Mouse (Mus musculus) spleen, adult 12 weeks (tissue): ENCODE results near the gene Vmn1r55.
"Not testable (repeated sequence)": the region's sequence is repeated elsewhere in the genome, so short reads cannot be mapped to it uniquely, and the experiment has no call there.

ENCODE experiments used
- DNase-seq: peaks from one replicate; pipeline ENCODE4 v3.0.0; 2022; ENCODE audit warnings: low spot score

Vmn1r55 gene

DNA sequence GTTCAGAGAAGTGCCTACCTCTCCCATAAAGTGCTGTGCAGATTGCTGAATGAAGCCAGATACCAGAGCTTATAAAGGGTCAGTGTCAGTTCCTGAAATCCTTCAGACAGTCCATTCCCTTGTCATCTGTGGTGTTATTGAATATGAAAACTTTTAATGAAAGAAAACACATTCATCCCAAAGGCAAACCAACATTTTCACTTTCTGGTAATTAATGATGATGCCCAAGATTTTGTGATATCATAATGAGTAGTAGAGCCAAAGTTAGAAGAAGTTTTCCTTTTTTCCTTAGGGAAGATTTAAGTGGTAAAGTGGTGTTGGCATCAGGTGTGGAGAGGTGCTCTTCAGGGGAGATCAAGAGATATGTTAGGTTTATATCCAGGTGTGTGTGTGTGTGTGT lies at the start of gene Vmn1r55:
Gene Vmn1r55, minus strand, starts transcription at position 101 of the 400 bp plus-strand sequence.
- not testable (repeated sequence) for DNase-seq

DNA sequence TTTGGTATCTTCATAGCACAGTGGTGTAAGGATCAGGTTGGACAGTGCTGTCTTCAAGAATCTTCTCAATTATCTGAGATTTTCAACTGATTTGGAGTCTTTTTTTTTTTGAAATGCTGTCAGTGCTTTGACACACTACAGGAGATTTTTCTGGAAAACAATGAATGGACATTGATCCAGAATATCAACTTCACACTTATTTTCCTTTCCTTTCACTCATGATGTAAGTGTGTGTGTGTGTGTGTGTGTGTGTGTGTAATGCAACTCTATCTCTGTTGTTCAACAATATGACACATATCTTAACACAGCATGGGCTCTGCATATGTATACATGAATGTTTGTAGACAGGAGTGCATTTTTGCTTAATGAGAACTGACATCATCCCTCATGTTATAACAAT lies 47.2 kb upstream of the Vmn1r55 start, which contains the start of gene Vmn1r56:
Gene Vmn1r56, minus strand, starts transcription at position 101 of the 400 bp plus-strand sequence.
- DNase-seq: not testable (repeated sequence)

DNA sequence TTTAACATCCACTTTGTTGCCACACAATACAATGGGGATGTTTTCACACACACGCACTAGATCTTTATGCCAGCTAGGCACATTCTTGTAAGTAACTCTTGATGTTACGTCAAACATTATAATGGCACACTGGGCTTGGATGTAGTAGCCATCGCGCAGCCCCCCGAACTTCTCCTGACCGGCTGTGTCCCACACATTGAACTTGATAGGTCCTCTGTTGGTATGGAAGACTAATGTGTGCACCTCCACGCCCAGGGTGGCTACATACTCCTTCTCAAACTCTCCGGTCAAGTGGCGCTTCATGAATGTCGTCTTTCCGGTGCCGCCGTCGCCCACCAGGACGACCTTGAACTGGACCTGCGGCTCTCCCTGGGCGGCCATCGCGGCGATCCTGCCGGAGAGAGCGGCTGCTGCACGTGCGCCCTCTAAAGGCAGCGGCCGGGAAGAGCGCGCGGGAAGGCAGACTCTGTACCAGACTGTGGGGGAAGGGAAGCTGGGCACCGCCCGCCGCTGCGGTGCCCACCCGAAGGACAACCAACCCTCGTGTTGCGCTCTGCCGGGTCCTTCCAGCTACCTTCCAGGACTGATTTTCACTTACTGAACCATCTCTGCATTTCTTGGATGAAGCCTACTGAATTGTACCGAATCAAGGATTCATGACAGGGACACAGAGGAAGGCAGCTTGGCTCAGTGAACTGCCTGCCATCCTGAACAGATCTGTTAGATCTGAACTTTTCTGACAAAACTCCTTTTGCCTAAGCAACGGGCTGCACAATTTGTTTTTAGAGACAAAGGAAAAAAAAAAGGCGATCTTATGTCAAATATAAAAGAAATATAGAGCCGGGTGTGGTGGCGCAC lies 23.7 kb downstream of the Vmn1r55 start, which contains the start of gene Rasl2-9:
Gene Rasl2-9, minus strand, starts transcription at position 402 of the 858 bp plus-strand sequence.
- DNase-seq: peak; percentile 50

DNA sequence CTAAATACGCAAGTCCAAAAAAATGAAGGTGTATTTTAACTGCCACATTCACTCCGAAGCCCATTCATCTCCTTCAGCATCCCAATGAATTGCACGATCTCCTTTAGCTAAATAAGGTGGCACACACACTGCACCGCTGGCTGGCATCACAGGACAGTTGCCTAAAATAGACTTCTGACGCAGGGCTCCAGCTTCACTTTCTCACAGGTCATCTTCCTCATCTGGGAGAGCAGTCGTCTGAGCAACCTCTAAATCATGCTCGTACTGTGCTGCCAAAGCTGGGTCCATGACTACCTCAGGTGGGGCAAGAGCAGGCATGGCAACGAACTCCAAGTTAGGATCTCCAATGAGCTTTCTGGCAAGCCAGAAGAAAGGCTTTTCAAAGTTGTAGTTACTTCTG lies 24.4 kb downstream of the Vmn1r55 start:
- DNase-seq: no peak

DNA sequence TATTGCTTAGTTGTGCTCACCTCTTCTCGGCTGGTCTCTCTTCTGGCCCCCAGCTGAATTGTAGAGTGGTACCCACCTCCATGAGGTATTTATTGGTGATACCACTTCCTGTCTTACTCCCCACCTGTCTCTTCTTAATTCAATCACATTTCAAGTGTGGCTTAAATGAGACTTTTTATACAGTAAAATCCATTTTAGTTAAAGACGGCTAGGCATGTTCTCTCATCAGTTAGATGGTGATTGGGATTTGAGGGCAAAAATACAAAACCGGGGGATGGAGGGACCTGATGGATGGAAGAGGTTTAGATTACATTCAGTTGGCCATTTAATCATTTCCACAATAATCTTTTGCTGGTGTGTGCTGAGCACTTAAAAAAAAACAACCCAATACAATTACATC lies 32.6 kb downstream of the Vmn1r55 start, which contains the start of gene Rfpl4:
Gene Rfpl4, minus strand, starts transcription at position 101 of the 400 bp plus-strand sequence.
- no peak for DNase-seq

DNA sequence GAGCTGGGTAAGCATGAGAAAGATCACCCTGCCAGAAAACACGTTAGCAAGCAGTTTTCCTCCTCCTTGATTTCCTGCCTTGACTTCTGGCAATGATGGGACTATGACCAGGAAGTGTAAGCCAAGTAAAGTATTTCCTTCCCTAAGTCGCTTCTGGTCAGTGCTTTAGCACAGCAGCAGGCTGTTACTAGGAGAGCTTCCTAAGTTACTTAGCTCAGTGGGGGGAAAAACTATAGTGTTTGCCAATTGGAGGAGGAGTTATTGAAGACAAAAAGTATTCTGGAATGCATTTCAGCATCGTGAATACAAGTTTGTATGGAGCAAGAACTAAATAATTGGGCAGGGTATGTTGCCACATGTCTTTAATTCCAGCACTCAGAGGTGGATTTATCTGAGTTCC lies 36.8 kb downstream of the Vmn1r55 start:
- no peak for DNase-seq

DNA sequence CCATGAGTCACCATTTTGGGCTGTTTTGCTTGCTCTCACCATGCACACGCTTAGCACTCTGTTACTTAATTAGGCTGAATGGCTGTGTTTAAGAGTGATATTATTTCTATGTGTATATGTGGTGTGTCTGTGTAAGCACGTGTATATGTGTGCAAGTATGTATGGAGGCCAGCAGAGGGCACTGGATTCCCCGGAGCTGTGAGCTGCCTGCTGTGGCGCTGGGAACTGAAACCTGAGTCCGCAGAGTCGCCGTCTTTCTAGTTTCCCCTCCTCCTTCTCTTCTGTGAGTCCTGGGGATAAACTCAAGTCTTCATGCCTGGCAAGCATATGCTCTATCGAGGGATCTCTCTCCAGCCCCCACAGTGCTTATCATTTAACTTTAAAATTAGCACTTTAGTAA lies 40.2 kb downstream of the Vmn1r55 start:
- DNase-seq: no peak

DNA sequence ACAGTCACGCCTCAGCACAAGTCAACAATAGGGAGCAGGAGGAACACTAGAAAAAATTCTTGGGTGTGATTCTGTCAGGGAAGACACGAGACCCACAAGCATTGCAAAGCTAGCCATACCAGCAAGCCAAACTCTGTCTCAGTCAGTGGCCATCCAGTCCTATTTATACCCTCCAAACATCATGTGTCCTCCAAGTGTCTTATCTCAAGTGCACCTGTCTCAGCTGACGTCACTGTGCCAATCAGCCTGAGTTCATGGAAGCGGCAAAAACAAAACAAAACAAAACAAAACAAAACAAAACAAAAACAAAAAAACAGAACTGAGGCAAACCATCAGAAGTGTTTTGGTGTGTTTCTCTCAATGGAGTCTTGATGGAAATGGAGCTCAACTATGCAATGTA lies 41.2 kb downstream of the Vmn1r55 start:
- no peak for DNase-seq

DNA sequence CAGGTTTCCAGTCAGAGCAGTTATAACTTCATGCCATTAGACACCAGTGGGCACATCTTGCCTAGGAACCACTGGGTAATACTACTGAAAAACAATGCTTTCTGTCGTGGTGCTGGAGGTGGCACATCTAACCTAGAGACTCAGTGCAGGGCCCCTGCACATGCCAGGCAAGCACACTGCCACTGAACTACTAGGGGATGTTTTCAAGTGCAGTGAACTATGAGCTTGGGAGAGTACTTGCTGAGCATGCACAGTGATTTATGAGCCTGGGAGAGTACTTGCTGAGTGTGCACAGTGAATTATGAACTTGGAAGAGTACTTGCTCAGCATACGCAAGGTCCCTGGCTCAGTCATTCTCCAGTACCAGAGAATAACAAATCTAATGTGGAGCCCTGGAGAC lies 46.9 kb downstream of the Vmn1r55 start:
- DNase-seq: no peak

DNA sequence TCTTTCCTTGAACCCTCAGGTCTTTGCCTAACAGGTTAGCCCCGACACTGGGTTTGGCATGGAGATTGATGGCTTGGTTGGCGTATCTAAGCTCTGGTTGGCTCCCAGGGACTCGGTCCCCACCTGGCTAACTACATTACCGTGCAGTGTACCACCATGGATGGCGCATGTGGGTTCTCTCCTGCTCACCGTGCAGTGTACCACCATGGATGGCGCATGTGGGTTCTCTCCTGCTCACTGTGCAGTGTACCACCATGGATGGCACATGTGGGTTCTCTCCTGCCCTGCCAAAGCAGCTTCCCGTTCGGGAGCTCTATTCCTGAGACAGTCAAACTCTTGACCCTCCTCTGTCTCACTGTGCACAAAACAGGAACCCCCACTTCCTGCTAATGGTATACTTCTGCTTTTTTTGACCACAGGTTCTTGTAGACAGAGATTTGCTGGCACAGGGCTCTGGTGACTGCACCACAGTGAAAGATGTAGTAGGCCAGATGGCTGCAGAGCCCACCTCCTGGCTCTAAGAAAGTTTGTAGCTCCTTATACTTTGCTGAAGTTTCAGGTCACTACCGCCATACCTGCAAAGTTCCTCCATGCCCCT lies 48.3 kb downstream of the Vmn1r55 start:
- DNase-seq: no peak

DNA sequence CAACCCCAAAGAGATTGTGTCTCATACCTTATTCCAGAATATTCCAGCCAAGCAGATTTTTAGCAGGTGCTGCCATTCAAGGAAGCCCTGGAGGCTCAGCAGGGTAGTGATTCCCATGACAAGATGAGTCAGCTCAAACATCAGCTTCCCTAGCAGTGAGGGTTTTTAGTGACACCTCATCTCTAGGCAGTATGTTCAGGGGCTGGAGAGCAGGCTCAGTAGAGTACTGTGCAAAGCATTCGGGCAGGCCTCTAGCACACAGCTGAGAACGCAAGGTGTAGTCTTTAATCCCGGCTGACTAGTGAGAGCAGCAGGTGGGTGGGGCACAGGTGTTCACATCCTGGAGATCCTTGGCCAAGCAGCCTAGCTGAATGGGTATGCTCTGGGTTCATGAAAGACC lies 49.7 kb downstream of the Vmn1r55 start:
- no peak for DNase-seq

DNA sequence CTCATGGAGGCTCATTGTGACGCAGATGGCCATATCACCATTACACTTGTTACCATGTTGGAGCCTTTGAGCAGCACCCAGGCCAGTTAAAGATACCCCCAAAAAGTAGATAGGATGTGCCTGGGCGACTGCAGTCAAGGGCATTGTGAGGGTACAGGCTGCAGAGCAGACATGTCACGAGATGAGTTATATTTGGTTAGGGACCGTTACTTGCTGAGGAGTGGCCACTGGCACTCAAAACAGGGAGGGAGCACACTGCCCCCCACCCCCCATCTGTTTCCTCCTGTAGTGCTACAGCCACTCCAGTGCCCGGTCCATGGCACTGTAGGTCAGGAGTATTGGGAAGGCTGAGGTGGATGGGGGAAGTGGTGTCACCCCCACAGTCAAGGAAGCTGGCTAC lies 50.7 kb downstream of the Vmn1r55 start:
- DNase-seq: no peak

DNA sequence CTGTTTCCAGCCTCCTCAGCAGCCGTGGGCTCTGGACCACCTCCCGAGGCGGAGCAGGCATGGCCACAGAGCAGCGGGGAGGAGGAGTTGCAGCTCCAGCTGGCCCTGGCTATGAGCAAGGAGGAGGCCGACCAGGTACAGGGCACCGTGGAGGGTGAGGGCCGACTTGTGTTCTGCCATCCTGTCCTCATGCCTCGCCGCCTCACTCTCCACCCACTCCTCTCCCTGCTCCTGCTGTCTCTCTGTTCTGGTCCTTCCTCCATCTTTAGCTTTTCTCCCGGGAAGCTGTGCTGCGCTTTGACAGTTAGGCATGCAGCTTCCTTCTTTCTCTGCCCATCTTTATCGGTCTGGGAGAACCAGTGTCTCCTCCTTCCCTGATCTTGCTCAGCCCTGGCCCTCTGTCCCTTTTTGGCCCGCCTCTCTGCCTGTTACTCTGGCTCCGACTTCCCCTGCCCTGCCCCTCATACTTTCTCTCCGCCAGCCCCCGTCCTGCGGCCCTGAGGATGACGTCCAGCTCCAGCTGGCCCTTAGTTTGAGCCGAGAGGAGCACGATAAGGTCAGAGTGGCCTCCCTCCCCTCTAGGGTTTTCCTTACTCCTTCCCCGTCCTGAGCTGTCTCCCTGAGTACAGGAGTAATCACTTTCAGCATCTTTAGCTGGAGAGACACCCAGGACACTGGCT lies 56.5 kb downstream of the Vmn1r55 start:
- no peak for DNase-seq

DNA sequence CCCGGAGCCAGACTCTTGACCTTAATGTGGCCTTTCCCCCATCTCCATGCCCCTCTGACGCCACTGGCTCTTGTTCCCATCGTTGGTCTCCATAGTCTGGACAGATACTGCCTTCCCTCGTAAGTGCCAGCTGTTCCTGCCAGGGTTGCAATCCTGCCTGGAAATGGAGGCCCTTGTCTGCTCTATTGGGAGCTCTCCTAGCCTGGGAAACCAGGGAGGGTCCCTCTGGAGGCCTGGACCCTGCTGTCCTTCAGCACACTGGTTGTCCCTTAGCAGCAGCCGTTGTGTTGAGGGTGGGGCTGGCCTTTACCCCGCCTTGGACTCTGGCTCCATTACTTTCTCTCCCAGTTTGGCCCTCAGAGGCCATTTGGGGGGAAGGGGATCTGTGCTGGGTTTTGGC lies 57.1 kb downstream of the Vmn1r55 start:
- no peak for DNase-seq

DNA sequence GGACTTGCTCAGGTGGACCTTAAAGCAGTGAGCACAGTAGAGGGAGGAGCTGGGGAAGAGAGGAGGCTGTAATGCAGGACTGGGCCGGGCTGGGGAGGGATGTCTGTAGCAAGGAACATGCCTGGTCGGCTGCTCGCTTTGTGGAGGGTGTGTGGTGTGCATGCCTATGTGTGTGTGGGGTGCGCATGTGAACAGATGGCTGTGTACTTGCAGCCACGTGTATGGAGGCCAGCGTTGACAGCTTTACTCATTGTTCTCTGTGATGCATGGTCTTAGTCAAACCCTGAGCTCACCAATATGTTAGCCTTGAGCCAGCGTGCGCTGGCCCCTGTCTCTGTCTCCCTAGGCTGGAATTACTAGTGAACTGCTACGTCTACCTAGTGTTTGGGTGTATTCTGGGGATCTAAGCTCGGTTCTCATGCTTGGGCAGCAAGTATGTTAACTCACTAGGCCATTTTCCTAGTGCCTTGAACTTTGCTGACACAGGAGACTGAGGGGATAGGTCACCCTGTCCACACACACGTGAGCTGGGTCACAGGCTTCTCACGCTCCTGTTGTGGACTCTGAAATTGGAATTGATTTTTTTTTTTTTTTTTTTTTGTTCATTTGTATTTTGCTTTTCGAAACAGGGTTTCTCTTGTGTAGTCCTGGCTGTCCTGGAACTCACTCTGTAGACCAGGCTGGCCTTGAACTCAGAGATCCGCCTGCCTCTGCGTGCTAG lies 58.3 kb downstream of the Vmn1r55 start:
- DNase-seq: no peak

DNA sequence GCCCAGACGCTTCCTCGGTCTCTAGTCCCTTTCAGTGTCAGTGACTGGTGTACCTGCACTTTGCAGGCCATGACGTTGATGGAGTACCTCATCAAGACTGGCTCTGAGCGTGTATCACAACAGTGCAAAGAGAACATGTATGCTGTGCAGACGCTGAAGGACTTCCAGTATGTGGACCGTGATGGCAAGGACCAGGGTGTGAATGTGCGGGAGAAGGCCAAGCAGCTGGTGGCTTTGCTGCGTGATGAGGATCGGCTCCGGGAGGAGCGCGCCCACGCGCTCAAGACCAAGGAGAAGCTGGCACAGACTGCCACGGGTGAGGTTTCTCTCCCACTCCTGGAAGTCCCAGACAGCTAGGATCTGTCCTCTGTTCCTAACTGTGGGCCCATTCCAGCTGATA lies 59.6 kb downstream of the Vmn1r55 start:
- no peak for DNase-seq

DNA sequence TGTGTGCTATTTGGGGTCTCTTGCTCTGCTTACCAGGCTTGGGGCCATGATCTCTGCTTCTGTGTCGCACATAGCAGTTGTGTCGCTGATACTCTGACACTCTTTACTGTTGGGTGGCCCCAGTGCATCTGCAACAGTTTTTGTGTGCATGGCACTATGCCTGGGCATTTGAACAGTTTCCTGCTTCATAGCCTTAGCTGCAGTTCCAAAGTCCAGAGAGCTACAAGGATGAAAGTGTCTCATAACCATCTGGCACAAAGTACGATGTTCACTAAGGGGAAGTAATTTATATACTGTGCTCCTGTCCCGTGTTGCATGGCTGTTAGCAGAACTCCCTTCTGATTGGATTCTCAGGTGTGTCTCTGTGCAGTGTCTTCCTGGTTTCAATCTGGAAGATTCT lies 61.6 kb downstream of the Vmn1r55 start:
- no peak for DNase-seq

DNA sequence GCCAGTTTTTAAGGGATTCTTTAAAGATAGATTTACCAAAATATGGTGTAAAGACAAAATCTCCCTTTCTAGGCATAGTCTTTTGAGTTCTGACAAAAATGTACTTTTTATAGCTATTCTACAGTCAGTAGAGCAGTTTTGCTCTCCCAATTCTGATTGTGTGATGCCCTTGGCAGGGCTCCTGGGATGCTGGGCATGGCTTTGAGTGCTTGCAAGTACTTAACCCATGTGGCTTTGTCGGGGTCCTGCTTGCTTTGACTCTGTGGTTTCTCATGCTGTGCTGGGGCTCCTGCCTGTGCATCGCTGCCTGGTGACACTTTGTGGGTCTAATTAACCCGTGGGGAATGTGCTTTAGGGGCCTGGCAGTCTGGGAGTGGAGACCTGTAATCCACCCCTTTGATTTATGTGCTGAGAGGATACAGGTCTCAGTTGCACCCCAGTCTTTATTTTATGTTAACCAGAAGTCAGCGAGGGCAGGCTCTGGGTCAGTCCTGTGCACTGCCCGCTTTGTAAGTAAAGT lies 62.5 kb downstream of the Vmn1r55 start:
- no peak for DNase-seq

DNA sequence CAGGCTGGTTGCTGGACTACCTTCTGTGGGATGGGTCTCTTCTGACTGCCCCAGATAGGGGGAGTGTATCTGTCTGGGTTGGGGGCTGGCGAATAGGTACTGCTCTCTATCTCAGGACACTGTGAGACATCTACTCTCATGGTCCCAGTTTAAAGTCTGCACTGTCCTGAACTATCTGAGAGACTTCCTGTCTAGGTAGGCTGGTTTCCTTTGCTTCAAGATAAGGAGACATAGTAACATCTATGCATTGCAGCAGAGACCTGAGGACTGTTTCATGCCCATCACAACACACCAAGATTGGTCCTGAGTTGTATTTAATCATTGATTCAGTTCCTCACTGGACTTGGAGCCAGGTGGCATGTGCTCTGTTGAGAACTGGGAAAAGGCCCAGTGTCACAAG lies 64.0 kb downstream of the Vmn1r55 start:
- DNase-seq: no peak

DNA sequence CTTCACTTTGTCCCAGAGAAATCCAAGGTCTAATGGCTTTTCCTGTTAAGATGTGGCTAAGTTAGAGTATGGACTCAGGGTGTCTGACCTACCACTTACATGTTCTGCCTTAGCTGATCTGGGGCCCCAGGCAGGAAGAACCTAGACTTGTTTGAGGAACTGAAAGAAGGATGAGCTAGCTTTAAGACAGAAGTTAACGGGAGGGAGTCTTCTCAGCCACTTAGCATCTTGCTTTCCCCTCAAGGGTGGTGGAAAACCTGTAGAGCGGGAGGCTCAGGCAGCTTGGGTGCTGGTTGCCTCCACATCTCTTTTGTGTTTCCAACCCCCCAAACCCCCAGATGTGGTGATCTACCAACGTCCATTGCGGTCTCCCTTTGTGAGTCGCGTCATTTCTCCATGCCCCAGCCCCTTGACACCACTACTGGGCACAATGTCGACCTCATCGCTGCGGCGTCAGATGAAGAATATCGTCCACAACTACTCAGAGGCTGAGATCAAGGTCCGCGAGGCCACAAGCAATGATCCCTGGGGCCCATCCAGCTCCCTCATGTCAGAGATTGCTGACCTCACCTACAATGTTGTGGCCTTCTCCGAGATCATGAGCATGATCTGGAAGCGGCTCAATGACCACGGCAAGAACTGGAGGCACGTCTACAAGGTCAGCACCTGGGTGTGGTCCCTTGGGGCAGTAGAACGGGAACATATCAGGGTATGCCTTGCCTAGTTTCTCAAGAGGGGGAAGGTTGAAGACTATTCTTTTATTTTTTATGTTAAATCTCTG lies 66.0 kb downstream of the Vmn1r55 start:
- DNase-seq: no peak

DNA sequence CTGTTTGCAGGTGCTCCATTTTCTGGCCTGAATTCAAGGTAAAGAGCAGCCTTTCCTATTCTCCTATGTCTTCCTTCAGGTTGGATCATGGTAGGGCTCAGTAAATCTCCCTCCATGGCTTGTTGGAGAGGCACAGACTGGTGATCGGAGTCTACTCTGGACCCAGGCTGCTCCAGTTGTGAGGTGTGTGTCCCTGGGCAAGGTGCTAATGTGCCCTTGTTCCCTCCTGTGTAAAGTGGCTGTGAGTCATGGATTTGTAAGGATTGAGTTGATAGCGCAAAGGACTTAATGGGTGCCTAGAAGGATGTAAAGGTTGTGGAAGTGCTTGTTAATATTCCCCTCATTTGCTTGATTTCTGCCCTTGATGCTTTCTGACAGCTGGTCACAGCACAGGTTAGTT lies 67.5 kb downstream of the Vmn1r55 start:
- DNase-seq: no peak
